Mouse (Mus musculus) olfactory bulb, adult 2 months (tissue): ENCODE data around the gene Actc1.

ENCODE experiments used
- CTCF ChIP-seq: fragments of 200-500 bp; IDR thresholded peaks from 2 replicates; pipeline ENCODE4 v1.5.1; 2012; ENCODE audit warnings: low read depth, mild to moderate bottlenecking, low read length, moderate library complexity; ENCODE audit not compliant: insufficient read depth
- POLR2A ChIP-seq: fragments of 200-500 bp; IDR thresholded peaks from 2 replicates; pipeline ENCODE4 v1.6.1; 2012; ENCODE audit warnings: mild to moderate bottlenecking, low read depth, low read length, moderate library complexity; ENCODE audit not compliant: insufficient read depth

GRCm38 (mm10) chr2:114050150-114050549 is 3.2 kb downstream of the Actc1 start:
- TF ChIP-seq CTCF (no peak), POLR2A (no peak)
